Mouse (Mus musculus): ENCODE results near the gene Btd. TPM values are rescaled to one million over a fixed set of nuclear protein-coding genes. Genes with fewer than 3 reads are reported as not detected.
A peak's percentile ranks its signal among the peaks of the same experiment; 100 is the strongest.

Btd gene
- polyA plus RNA-seq, 1 experiment from 2014 or later: 19.0 TPM

DNA sequence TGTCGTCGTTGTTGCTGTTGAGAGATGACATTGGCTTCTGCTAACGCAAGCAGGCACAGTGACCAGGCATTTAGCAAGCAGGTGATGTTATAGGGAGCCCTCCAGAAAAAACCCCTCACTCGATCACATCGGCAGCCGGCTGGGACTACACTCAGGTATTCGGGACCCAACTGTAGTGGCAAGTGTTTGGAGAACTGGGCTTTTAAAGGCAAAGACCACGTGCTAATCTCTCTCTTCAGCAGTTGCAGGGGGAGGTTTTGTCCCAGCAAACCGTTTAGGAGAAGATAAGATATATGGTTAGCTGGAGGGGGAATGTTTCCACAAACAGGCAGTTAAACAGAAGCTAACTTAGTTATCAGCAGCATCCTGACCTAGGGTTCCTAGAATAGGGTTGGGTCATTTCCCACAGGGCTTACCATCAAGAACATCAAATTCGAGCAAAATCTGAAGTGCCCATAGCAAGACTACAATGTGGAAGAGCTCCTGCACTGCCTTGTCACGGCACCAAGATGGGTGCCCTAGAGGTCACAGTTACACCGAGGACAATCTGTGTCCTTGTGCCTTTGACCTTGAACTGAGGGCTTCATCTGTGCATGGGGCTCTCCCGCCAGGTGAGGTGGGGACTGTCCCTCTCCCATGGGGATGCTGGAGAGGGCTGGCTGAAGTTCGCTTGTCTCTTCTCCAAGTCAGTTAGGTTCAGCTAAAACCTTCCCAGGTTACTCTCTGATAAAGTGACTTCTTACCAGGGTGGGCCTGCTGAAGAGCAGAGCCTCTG is 12.5 kb downstream of the Btd start:
- H3K9me3 ChIP-seq (replicated peaks; ENCODE audit: control insufficient read depth, low read length): no peaks in the 10 kb centered on the region

DNA sequence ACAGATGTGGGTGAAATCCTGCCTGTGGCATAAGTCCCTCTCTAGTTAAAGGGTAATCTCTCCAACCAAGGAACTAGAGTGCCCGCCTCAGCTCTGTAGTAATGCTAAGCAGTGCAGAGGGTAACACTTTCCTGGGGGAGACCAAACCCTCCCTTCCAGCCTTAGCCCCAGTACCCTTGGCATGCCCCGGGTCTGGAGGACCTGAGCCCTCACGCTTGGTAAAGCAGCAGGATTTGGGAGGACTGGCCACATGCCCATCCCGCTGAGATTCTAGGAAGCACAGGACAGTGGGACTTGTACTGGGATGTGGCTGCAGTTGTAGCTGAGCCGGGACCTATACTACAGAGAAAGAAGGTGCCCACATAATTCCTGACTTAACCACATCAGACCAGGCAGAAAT is 14.0 kb downstream of the Btd start:
- Histone ChIP-seq H3K4me1 (ENCODE audit: control insufficient read depth, insufficient read depth, low read length) (peaks cover 19% of the 10 kb centered on the region), H3K9me3 (replicated peaks; ENCODE audit: control insufficient read depth, low read length) (no peaks in the 10 kb centered on the region), H3K9ac (ENCODE audit: low read length) (no peak overlapping the region), H3K36me3 (ENCODE audit: control insufficient read depth, insufficient read depth, low read length) (no peaks in the 10 kb centered on the region), H3K4me3 (ENCODE audit: low read depth, low read length) (no peak overlapping the region), H3K27me3 (replicated peaks; ENCODE audit: control insufficient read depth, insufficient read depth, low read length) (no peaks in the 10 kb centered on the region), H3K4me2 (ENCODE audit: low read length) (no peak overlapping the region), H3K27ac (ENCODE audit: low read depth, low read length) (no peak overlapping the region)
- 89% methylated on average over 5 of the region's 5 CpGs for WGBS
- DNase-seq (ENCODE audit: low spot score) (no peak), ATAC-seq (no peak)

More for the DNA sequence above, 12.5 kb downstream of the Btd start:
- H3K36me3 ChIP-seq (ENCODE audit: control insufficient read depth, insufficient read depth, low read length): no peaks in the 10 kb centered on the region
- H3K4me1 ChIP-seq (ENCODE audit: control insufficient read depth, insufficient read depth, low read length): peaks cover 4% of the 10 kb centered on the region
- H3K27ac ChIP-seq (ENCODE audit: low read depth, low read length): no peak overlapping the region
- H3K9ac ChIP-seq (ENCODE audit: low read length): no peak overlapping the region
- 87% methylated on average over 14 of the region's 14 CpGs for WGBS
- ATAC-seq: no peak
- no peak overlapping the region for H3K4me3 ChIP-seq (ENCODE audit: low read depth, low read length)
- H3K4me2 ChIP-seq (ENCODE audit: low read length): no peak overlapping the region
- DNase-seq (ENCODE audit: low spot score): no peak
- H3K27me3 ChIP-seq (replicated peaks; ENCODE audit: control insufficient read depth, insufficient read depth, low read length): no peaks in the 10 kb centered on the region

DNA sequence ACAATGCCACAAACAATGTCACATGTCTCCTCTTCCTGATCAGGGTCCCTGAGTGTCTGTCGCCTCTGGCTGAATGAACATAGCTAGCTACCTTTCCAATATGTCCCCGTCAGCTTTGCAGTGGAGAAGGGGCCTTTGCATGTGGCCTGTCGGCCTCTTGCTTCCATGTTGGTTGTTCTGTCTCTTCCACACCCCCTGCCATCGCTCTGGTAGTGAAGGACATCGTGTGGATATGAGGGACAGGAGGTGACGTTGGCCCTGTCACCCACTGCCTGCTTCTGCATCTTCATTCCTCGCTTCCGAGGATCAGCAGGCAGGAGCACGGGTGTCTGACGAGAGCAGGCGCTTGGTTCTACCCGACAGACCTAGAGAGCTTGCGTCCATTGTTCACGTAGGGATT is 14.6 kb downstream of the Btd start:
- no peak overlapping the region for H3K4me2 ChIP-seq (ENCODE audit: low read length)
- H3K4me3 ChIP-seq (ENCODE audit: low read depth, low read length): no peak overlapping the region
- peaks cover 24% of the 10 kb centered on the region for H3K4me1 ChIP-seq (ENCODE audit: control insufficient read depth, insufficient read depth, low read length)
- WGBS: 81% methylated on average over 14 of the region's 14 CpGs
- no peak overlapping the region for H3K9ac ChIP-seq (ENCODE audit: low read length)
- no peaks in the 10 kb centered on the region for H3K36me3 ChIP-seq (ENCODE audit: control insufficient read depth, insufficient read depth, low read length)
- no peaks in the 10 kb centered on the region for H3K9me3 ChIP-seq (replicated peaks; ENCODE audit: control insufficient read depth, low read length)
- no peaks in the 10 kb centered on the region for H3K27me3 ChIP-seq (replicated peaks; ENCODE audit: control insufficient read depth, insufficient read depth, low read length)
- DNase-seq (ENCODE audit: low spot score) (no peak), ATAC-seq (no peak)
- no peak overlapping the region for H3K27ac ChIP-seq (ENCODE audit: low read depth, low read length)

DNA sequence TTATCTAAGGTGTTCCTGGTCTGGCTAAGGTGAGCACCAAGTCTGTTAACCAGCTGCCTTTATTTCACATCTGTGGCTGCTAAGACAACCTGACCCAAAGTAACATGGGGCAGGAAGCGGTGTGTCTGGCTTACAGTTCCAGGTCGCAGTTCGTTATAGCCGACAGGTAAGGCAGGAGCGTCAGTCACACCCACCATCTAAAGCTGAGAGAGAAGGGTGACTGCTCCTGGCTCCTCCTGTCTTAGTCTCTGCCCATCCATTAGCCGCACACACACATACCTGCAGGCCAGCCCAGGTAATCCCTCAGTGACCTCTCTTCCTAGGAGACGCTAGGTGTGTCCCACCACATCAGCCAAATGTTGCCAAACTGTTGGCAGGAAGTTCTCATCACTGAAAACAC is 15.6 kb downstream of the Btd start:
- H3K4me1 ChIP-seq (ENCODE audit: control insufficient read depth, insufficient read depth, low read length): peaks cover 31% of the 10 kb centered on the region
- no peaks in the 10 kb centered on the region for H3K9me3 ChIP-seq (replicated peaks; ENCODE audit: control insufficient read depth, low read length)
- no peak overlapping the region for H3K9ac ChIP-seq (ENCODE audit: low read length)
- 82% methylated on average over 7 of the region's 7 CpGs for WGBS
- DNase-seq (ENCODE audit: low spot score) (no peak), ATAC-seq (no peak)
- H3K36me3 ChIP-seq (ENCODE audit: control insufficient read depth, insufficient read depth, low read length): no peaks in the 10 kb centered on the region
- no peaks in the 10 kb centered on the region for H3K27me3 ChIP-seq (replicated peaks; ENCODE audit: control insufficient read depth, insufficient read depth, low read length)
- H3K4me2 ChIP-seq (ENCODE audit: low read length): no peak overlapping the region
- no peak overlapping the region for H3K4me3 ChIP-seq (ENCODE audit: low read depth, low read length)
- H3K27ac ChIP-seq (ENCODE audit: low read depth, low read length): no peak overlapping the region

DNA sequence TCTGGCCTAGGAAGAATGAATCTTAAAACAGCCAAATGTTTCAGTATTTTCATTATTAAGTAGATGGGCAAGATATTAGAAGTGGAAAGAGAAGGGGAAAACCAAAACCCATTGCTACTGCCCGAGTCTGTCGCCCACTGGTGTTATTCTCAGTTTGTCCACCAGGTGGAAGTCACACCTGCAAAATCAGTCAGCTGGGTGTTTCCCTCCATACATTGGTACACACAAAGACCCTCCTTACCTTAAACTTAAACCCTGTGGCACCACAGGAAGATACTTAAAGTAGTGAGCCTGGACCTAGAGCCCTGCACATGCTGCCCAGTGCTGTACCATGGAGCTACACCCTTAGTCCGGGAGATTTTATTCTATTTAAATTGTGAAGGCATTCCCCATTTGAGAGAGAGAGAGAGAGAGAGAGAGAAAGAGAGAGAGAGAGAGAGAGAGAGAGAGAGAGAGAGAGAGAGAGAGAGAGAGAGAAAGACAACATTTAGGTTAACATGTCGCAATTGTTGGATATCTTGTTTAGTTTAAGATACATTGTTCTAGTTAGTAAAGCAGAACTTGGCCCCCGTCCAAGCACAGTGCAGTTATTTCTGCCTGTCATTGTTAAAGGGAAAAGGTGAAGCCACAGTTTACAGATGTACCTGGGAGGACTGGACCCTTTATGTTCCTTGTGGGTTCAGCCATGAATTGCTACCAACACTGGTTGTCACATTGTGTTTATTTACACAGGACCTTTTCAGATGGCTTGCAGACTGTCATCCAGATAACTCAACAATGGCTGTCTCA is 16.2 kb downstream of the Btd start:
- 36% methylated on average over 5 of the region's 5 CpGs for WGBS
- Histone ChIP-seq H3K4me3 (ENCODE audit: low read depth, low read length) (no peak overlapping the region), H3K27me3 (replicated peaks; ENCODE audit: control insufficient read depth, insufficient read depth, low read length) (no peaks in the 10 kb centered on the region), H3K4me1 (ENCODE audit: control insufficient read depth, insufficient read depth, low read length) (peaks cover 31% of the 10 kb centered on the region), H3K27ac (ENCODE audit: low read depth, low read length) (no peak overlapping the region), H3K9me3 (replicated peaks; ENCODE audit: control insufficient read depth, low read length) (no peaks in the 10 kb centered on the region), H3K9ac (ENCODE audit: low read length) (no peak overlapping the region), H3K4me2 (ENCODE audit: low read length) (no peak overlapping the region), H3K36me3 (ENCODE audit: control insufficient read depth, insufficient read depth, low read length) (no peaks in the 10 kb centered on the region)
- ATAC-seq (peak; percentile 30), DNase-seq (ENCODE audit: low spot score) (peak; percentile 86)

DNA sequence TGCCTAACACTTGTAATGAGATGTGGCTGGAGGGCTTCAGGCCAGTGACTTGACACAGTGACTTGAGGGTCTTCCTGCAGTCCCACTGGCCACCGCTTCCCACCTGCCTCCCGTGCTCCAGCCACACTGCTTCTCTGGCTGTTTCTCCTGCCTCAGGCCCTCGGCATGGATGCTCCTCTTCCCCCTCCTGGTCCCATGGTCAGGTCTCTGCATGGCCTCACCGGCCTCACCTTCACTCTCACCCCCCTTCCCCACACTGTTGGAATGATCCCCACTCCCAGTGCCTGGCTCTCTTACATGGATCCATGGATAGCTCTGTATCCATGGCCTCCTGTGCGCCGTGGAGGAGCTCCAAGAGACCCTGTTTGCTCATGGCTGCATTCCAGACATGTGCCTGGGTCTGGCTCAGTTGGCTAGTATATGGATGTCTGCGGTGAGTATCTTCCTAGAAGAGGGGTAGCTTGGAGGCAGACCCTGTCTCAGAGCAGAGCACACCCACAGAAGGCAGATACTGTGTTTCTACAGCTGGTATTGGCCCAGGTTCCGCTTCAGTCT is 17.4 kb downstream of the Btd start:
- no peak overlapping the region for H3K4me2 ChIP-seq (ENCODE audit: low read length)
- no peak for DNase-seq (ENCODE audit: low spot score)

DNA sequence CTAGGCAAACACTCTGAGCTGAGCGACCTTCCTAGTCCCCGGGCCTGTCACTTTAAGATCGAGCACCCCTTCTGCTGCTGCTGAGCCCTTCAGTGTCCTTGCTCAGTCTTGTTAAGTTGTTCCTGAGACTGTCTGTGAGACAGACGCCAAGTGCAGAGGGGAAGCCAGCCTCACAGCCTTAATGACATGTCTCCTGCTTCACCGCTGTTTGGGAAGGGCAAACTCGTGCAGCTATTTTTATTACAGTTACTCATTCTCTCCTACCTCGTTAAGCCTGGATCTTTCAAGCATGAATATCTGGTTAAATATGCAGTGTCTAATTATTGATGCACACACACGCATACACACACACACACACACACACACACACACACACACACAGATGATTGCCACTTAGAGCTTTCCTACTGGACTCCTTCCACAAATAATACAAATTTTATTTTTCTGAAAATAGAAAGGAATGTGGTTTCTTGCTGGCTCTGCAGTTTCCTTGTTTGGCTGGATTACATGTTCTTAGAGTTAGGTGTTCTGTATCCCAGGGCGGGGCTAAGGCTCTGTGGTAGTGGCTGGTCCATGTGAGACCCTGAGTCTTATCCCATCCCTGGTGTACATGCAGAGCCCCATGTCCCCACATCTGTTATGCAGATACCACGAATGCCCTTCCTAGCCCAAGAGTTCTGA is 18.8 kb downstream of the Btd start:
- H3K27ac ChIP-seq (ENCODE audit: low read depth, low read length): peak overlapping the region; percentile 98
- WGBS: 21% methylated on average over 10 of the region's 10 CpGs
- peaks cover 54% of the 10 kb centered on the region for H3K4me1 ChIP-seq (ENCODE audit: control insufficient read depth, insufficient read depth, low read length)
- H3K36me3 ChIP-seq (ENCODE audit: control insufficient read depth, insufficient read depth, low read length): no peaks in the 10 kb centered on the region
- H3K4me2 ChIP-seq (ENCODE audit: low read length): no peak overlapping the region
- no peaks in the 10 kb centered on the region for H3K9me3 ChIP-seq (replicated peaks; ENCODE audit: control insufficient read depth, low read length)
- H3K9ac ChIP-seq (ENCODE audit: low read length): no peak overlapping the region
- DNase-seq (ENCODE audit: low spot score) (peak; percentile 72), ATAC-seq (no peak)
- H3K4me3 ChIP-seq (ENCODE audit: low read depth, low read length): no peak overlapping the region
- no peaks in the 10 kb centered on the region for H3K27me3 ChIP-seq (replicated peaks; ENCODE audit: control insufficient read depth, insufficient read depth, low read length)

More for the DNA sequence above, 17.4 kb downstream of the Btd start:
- Histone ChIP-seq H3K9me3 (replicated peaks; ENCODE audit: control insufficient read depth, low read length) (no peaks in the 10 kb centered on the region), H3K27ac (ENCODE audit: low read depth, low read length) (no peak overlapping the region), H3K9ac (ENCODE audit: low read length) (no peak overlapping the region), H3K4me3 (ENCODE audit: low read depth, low read length) (no peak overlapping the region), H3K27me3 (replicated peaks; ENCODE audit: control insufficient read depth, insufficient read depth, low read length) (no peaks in the 10 kb centered on the region), H3K4me1 (ENCODE audit: control insufficient read depth, insufficient read depth, low read length) (peaks cover 42% of the 10 kb centered on the region), H3K36me3 (ENCODE audit: control insufficient read depth, insufficient read depth, low read length) (no peaks in the 10 kb centered on the region)
- ATAC-seq: no peak
- 83% methylated on average over 8 of the region's 8 CpGs for WGBS

DNA sequence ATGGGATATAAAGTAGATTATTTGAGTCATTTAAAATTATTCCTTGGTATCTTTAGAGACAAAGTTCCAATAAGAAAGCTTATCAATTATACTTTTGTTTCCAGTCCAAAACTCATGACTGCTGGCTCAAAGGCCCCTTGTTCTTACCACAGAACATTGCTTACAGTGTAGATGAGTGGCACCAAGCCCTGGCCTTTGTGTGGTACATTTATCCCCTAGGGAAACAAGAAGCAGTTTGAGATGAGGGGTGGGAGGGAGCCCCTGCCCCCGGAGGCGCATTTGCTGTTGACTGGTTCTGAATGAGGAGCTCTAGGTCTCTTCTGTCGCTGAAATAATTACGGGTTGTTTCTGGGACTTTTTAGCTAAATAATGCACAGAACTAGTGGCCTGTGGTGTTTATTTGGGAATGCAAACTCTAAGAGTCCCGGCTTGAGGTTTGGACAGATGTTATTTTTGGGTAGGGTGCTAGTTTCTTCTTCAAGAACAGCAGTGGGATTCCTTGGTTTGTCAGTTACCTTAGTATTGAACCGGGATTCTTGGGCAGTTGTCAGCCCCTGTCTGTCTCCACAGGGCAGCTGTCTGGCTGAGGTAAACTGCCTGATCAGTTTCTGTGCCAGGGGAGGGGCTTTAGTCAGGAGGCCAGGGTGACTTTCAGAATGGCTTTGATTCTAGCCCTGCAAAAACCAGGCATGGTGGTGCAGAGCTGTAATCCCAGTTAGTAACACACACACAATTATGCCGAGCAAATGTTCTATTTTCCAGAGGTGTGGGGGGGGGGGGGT is 19.7 kb downstream of the Btd start:
- WGBS: 19% methylated on average over 7 of the region's 7 CpGs
- Histone ChIP-seq H3K27me3 (replicated peaks; ENCODE audit: control insufficient read depth, insufficient read depth, low read length) (no peaks in the 10 kb centered on the region), H3K4me2 (ENCODE audit: low read length) (peak overlapping the region; percentile 70), H3K27ac (ENCODE audit: low read depth, low read length) (peak overlapping the region; percentile 98), H3K4me1 (ENCODE audit: control insufficient read depth, insufficient read depth, low read length) (peaks cover 56% of the 10 kb centered on the region), H3K4me3 (ENCODE audit: low read depth, low read length) (no peak overlapping the region), H3K36me3 (ENCODE audit: control insufficient read depth, insufficient read depth, low read length) (no peaks in the 10 kb centered on the region), H3K9me3 (replicated peaks; ENCODE audit: control insufficient read depth, low read length) (no peaks in the 10 kb centered on the region), H3K9ac (ENCODE audit: low read length) (no peak overlapping the region; the same call in 1 of the 2 replicates)
- ATAC-seq (peak; percentile 14; the same call in 1 of the 2 replicates), DNase-seq (ENCODE audit: low spot score) (peak; percentile 78)
